Mouse (Mus musculus) cerebellum, postnatal 25 days (tissue): ENCODE results near the gene Rnf169.

Experiments used
- DNase-seq, 2 experiments: peaks; one replicate each; pipeline ENCODE4 v3.0.0; 2021; ENCODE audit warnings: mixed read lengths in 2 of 2

Rnf169 gene

DNA sequence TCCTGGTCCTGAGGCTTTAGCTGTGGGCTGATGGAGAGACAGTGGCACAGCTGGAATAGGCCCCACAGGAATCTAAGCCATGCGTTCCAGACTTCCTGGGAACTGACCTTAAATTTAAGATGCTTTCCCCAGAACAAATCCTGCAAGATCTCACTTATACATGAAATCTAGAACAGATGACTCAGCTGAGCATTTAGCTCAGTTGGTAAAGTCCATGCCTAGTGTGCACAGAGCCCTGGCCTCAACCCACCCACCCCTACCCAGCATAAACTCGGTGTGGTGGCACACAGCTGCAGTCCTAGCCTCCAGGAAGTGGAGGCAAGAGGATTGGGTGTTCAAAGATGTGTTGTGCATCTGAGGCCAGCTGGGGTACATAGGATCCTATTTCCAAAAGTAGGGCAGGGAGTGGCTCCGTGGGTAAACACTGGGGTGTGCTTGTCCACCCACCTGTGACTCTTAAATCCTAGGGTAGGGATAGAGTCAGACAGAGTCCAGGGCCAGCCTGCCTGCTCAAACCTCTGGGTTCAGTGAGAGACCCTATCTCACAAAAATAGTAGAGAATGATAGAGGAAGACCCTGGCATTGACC is 90.0 kb downstream of the Rnf169 start:
- DNase-seq, result no peak

DNA sequence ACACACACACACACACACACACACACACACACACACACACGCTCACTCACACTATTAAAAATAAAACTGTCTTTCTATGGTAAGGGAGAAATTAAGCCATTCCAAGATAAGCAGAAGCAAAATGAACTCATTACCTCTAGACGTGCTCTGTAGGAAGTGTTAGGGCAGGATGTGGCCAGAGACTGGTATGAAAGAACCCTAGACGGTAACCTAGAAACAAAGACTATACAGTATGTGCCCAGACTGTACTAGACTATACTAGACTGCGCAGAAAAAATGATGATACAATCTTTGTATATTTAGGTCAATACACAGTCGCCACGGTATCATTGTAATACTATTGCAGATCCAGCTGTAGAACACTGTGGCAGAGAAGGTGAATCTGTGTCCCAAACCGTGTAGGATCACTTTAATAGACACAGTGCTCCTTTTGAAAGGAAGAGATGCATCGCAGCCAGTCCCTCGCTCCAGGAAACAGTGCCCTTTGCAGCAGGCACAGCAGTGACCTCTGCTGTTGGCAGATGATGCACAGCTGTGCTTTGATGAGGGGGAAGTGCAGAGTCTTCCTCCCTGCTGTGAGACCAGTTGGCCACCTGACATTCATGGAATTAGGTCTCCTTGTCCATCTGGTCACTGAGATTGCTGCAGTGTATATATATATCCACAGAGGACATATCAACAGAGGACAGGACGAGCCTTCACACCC is 90.9 kb downstream of the Rnf169 start:
- peak in 1 of 2 experiments; percentile 18 for DNase-seq

DNA sequence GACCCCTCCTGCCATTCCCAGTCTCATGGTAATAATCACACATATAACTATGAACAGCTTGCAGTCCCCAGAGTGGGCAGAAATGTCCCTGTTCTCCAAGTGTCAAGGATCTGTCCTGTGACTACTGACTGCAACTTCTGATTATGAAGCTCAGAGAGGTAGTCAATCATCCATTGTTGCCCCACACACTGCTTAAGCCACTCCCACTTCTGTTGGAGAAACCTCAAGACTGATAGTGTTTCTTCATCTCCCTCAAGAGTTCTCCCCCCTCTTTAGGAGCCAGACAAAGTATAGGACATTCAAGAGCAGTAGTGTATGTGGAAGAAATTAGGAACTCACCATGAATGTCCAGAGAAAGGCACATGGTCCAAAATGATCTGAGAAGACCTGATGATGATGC is 92.5 kb downstream of the Rnf169 start:
- no peak for DNase-seq

DNA sequence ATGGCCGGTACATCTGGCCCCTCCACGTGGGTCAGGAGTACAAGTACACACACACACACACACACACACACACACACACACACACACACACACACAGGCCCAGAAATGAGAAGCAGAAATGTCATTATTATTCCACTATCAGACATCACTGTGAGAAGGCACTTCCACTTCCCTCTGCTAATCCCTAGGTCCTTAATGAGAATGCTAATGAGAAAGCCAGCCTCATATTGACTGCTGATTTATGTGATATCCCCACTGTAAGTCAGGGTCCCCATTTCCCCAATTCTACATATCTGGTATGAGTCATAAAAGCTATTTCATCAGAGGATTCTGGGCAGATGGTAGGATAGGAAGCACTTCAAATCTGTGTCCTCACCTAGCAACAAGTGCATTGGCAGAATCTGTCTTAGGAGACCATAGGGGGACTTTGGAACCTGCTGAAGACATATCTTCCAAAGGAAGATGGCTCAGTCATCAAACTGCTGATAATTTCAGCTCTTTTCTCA is 93.0 kb downstream of the Rnf169 start:
- no peak for DNase-seq

DNA sequence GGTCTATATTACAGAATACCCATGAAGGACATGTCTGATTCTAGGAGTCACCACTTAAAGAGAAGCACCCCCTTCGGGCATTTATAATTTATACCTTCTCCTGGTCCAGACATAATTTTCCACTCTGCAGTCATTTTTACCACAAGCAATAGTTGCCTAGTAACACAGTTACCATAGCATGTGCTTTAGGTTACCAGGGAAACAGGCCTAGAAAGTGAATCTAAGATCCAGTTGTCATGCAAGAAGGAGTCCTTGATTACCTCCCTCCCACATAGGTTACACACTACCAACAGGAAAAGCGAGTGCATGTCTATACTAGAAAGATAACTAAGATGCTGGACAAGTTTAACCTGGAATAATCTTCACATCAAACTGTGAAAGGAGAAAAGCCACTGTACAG is 102.0 kb downstream of the Rnf169 start:
- no peak for DNase-seq

DNA sequence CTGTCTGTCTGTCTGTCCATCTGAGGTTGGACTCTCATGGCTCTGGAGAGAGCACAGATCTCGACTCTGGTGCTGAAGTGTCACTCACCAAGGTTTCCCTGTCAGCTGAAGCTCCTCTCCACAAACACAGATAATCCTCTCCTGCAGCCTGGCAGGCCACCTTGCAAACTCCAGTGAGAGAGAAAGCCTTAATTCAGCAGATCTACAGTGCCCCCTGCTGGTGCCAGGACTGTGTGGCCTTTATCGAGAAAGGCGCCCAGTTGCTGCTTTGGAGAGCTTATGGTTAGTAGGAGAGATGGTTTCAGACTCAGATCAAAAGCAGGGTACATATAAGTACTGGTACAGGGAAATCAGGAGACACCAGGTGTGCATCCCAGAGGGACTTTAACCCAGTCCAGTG is 103.9 kb downstream of the Rnf169 start:
- peak; percentile 70 to 87 for DNase-seq

DNA sequence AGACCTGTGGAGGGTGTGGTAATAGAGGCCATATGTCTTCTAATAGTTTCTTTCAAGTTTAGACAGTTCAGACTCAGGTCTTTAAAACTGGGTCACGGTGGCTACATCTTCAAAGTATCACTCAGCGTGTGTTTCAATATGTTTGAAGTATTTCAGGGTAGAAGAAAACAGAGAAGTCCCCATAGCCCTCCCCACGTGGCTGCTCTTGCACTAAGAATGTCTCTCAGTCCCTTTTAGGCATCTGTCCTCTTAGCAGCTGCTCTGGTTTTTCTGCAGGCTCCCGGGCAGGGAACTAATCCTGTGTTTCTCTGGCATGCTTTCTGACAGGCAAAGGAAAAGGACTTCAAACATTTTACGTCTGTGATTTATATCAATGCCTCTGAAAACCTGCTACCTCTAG is 104.4 kb downstream of the Rnf169 start:
- DNase-seq, result no peak

DNA sequence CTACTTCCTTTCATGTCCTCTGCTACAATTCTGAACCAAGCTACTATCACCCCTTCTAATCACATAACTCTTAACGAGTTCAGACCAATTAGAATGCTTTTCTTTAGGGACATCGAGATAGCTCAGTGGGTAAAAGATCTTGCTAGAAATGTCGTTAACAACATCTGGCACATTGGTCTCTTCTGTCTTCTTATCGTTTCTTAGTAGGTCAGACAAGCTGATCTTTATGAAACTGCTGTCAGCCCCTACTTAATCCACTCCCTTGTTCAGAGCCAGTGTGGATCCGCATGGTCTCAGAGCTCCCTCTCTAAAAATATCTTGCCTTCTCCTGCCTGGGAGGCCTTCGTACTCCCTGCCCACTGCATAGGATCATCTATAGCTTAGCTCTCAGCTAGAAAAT is 106.3 kb downstream of the Rnf169 start:
- DNase-seq, result no peak
